Mouse (Mus musculus) spleen, embryonic (tissue): ENCODE measurements around the gene Psg16.

ENCODE experiments used
- CTCF ChIA-PET: fragments of 350-600 bp; sonication (Branson Sonifier 250); formaldehyde crosslinking; loops from one replicate; lab custom pipeline; 2022; lab: Charles Lee

Gene Psg16

DNA sequence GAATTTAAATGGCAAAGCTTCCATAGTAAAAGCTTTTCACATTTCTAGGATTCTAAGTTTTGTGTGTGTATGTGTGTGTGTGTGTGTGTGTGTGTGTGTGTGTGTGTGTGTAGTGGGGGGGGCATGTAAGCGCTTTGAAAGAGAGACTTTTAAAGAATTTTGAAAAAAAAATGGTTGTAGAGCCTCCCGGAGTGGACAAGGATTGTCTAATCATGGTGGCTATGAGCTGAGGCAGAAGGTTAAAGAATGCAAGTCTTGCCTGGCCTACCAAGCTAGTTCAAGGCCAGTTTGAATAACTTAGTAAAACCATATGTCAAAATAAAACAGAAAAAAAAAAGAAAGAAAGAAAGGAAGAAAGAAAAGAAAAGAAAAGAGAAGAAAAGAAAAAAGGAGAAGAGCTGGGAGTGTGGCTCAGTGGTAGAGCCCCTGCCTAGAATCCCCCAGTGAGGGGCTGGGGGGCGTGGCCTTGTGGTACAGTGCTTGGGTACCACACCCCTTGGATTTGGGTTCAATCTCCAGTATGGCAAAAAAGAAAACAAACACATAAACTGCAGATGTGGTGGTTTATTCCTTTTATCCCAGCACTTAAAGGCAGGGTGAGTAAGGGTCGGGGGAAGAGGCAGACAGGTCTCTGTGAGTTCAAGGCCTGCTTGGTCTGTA is 18.4 kb upstream of the Psg16 start:
- CTCF ChIA-PET: interaction anchor here (0.7 to 1.6 kb wide), 3 partner anchors 9 to 17 kb away, joined by 3 to 9 read pairs (median 5); no protein-coding TSS in a partner anchor

DNA sequence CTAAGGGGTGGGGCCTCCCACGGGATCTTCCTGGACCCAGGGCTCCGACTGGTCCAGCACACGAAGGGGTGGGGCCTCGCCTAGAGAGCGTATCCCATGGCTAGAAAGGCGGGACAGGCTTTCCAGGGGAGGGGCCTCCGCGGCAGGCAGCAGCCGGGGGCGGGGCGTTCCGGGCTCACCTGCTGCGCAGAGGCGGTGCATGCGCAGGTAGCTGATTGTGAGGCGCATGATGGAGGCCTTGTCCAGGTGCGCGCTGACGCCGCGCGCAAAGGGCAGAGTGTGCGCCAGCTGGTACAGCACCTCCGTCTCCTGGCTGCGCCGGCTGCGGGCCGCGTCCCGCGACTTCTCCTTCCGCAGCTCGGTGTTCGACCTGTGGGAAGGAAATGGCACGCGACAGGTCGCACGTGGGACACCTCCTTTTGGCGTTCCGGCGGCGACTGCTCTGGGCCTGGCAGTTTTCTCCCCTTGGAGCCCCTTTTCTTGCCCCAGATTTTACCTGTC is 17.7 kb upstream of the Psg16 start:
- CTCF ChIA-PET: interaction anchor here (1.4 kb wide), 1 partner anchor 10 kb away, joined by 3 read pairs; no protein-coding TSS in a partner anchor

DNA sequence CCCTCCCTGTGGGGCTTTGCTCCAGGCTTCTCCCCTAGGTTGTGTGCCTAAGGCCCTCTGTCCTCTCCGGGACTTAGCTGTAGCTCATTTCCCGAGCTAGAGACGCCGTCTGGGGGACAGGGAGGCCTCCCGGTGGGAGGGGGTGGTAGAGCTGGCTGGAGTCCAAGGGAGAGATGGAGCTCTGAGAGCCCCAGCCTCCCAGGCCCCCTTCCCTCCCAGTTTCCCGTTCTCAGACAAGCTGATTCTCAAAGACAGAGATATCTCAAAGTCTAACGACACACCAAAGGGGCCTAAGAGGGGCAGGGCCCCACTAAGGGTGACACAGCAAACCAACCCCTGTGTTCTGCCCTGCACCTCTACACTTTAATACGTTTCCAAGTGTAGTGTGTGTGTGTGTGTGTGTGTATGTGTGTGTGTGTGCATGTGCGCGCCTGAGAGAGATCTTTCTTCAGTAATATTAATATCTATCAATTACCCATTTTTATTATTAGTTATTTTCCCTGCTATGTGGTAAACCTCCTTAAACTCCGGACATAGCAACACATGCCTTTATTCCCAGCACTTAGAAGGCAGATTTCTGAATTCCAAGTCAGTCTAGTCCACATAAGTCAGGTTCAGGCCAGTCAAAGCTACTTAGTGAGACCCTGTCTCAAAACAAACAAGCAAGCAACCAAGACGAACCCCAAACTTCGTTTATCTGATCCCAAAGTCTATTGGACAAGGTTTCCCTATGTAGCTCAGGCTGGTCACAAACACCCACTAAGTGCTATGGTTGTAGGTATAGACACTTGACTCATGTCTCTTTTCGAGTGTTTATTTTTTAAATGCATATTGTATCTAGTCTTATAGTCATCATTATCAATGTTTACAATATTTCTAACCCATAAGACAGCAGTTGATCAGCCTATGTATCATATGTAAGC is 17.0 kb upstream of the Psg16 start:
- CTCF ChIA-PET: interaction anchor here (0.7 kb wide), 1 partner anchor 1108 kb away, joined by 3 read pairs; no protein-coding TSS in a partner anchor

DNA sequence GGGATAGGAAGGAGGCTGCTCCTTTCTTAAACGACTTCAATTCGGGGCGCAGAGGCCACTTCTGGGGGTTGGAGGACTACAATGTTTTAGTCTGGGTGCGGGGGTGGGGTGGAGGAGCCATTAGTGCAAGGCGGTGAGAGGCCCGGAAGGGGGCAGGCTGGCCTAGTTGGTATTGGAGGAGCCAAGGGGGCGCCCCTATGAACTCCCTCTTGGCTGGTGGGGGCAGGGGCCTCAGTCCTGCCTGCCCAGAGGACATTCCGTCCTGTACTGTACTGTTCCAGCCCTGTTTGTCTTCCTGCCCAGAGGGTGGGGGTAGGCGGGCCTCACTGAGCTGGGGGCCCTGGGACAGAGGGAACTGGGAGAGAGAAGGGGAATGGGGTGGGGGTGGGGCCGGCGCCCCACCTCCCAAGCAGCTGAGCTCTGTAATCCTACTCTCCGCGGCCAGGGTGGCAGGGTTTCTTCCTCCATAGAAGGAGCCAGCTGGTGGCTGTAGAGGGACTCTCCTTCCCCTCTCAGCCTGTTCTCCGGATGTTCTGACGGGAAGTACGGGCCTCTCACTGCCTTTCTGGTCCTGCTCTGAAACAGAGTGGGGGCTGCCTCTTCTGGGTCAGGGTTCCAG is 15.7 kb upstream of the Psg16 start:
- CTCF ChIA-PET: no interaction called here

DNA sequence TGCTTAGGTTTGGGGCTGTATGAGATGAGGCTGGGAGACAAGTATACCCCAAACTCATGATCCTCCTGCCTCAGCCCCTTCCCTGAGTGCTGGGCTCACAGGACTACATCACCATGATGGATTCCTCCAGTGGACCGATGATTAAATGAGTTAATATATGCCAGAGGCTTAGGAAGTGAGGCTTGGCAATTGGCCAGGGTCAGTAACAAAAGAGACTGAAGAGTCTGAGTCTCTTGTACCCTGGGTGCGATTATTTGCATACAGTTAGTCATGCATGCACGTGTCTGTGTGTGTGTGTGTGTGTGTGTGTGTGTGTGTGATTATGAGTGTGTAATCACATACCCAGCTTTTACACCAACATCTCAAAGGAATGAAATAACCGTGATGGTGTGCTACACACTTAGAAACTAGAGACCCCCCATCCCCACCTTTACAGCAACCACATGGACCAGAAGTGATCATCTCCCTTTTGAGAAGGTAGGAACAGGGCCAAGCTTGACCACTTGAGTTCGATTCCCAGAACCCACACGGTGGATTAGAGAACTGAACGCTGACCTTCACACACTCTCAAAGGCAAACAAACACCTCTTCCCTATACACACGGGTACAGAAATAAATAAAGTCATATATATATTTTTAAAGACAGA is 14.9 kb upstream of the Psg16 start:
- CTCF ChIA-PET: interaction anchor here (0.6 to 1.3 kb wide), 3 partner anchors 8 to 57 kb away, joined by 3 read pairs; no protein-coding TSS in a partner anchor

DNA sequence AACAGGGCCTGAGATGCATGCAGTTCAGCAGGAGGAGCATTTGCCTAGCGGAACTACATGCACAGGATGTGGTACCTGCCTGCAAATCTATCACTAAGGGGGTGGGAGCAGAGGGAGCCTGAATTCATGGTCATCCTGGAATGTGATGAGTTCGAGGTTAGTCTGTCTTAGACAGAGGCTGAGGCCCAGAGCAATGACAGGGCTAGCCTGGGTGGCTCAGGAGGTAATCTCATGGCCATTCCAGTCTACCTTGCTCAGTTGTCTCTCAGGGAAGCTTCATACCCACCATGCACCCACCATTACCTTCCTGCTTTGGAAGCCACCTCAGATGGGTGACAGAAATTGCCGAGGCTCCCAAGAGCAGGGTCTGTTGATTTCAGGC is 14.4 kb upstream of the Psg16 start:
- CTCF ChIA-PET: interaction anchor here (0.6 to 1.3 kb wide), 3 partner anchors 9 to 57 kb away, joined by 3 read pairs; no protein-coding TSS in a partner anchor

DNA sequence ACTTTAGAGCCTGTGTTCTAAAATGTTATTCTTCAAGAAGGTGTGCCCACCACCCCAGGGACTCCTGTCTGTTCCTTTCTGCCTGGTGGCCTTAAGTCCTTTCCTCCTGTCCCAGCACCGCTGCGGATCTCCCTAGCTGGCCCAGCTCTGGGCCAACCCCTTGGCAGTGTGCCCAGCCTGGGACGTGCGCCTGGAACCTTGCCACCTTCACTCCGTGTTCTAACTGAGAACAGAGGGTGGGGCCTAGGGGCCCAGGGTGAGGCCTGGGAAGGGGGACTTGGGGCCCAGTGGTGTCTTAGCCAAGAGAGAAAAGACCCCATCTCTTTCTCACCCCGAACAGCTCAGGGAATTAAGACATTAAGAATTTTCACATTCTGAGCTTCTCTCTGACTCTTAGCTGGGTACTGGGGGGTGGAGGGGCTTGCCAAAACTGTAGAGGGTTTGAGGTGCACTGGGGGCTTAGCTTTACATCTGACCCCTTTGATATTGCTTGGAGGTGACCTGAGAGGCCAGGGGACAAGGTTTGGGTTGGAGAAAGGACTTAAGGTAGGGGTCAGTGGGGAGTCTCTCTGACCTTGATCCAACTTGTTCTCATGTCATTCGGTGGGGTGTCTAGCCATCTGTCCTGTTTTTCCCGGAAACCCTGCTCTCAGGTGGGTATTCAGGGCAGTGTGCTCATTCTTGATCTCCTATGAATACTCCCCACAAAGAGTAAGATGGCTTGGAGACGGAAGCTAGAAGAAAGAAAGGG is 13.6 kb upstream of the Psg16 start:
- CTCF ChIA-PET: interaction anchor here (0.7 to 1.3 kb wide), 2 partner anchors 9 to 60 kb away, joined by 3 read pairs; no protein-coding TSS in a partner anchor

DNA sequence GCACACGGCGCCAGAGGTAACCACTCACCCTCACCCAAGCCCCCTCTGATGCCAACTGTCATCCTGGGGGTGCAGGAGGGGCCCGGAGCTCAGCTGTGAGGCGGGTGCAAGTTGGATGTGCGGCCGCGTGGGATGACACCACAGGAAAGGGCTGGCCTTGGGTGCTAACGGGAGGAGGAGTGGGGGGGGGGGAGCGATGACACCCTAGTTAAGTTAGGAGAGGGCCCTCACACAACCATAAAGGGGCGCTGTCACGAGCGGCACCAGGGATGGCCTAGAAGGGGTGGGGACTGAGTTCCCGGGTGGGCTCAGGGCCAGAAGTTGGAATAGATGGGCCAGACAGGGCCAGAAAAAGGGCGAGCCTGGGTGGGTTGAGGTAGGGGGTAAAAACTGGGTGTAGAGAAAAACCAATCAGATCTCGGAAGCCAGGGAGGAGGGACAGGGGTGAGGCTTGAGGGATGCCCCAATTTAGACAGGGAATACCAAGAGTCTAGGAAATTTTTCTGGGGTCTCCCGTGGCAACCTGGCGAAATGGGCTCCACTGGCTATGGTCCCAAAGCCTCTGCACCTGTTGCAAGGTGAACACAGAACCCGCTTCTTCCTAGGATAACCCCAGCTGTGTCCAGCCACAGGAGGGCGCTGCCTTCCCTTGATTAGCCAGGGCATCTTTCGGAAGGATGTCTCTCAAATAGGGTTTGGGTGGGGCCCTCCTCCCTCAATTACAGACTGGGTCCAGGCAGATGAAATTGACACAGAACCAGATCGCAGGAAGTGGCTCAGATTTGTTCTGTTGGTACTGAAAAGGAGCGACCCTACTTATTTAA is 12.8 kb upstream of the Psg16 start:
- CTCF ChIA-PET: no interaction called here

DNA sequence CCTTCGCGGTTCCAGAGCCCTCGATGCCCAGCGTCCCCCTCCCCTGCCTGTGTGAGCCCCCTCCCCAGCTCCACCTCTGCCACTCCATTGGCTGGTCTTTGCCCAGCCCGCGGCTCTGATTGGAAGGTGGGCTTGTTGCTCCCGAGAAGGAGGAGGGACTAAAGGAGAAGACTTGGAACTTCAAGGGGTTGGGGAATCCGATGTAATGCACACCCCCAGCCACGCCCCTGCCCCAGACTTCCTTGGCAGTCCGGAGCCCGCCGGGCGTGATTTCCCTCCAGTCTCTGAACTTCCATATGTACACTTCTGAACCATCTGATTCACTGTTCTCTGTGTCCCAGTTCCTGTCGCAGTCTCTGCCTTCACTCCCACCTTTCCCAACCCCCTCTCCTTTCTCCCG is 11.5 kb upstream of the Psg16 start, which contains the start of gene Hif3a:
Gene Hif3a (minus strand): TSS at position 39 of the 400 bp plus-strand sequence.
- CTCF ChIA-PET: interaction anchor here (0.5 to 0.9 kb wide), 3 partner anchors 9 to 54 kb away, joined by 3 to 14 read pairs (median 3); partner anchors contain the start of gene Ppp5c

DNA sequence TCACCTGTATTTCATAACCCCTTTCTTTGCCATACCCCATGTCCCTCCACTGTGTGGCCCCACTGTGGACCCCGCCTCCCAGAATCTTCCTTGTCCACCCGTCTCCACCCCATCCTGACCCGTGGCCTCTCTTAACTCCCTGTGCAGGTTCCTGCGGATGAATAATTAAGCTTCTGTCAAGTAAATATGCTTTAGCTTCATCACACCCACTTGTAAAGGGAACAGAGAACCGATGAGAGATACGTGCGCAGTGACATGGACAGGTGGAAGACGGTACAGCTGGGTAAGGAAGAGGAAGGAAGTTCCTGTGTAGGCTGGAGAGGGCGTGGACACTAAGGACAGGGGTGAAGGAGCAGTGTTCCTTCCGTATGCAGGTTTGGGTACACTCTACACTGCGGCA is 11.0 kb upstream of the Psg16 start:
- CTCF ChIA-PET: interaction anchor here (0.5 to 0.9 kb wide), 4 partner anchors 10 to 54 kb away, joined by 3 to 14 read pairs (median 5); partner anchors contain the start of genes Ppp5c and Psg16

DNA sequence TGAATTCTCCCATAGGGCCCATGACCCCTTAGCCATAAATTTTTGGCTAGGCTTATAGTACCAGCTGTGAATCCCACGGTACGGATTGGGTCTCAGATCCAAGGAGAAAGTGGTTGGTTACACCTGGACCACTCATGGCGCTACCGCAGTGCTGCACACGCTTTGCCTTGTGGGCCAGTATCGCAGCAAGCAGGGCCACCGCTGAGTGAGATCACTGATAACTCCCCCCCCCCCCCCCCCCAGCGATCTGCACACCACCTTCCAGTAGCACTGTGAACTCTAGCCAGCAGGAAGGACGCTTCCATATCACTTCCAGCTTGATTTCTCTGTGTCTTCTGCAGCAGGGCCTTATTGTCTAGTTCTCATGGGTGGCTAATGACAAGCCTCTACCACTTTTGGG is 8.2 kb upstream of the Psg16 start:
- CTCF ChIA-PET: interaction anchor here (1.5 kb wide), 1 partner anchor 58 kb away, joined by 6 read pairs; no protein-coding TSS in a partner anchor

DNA sequence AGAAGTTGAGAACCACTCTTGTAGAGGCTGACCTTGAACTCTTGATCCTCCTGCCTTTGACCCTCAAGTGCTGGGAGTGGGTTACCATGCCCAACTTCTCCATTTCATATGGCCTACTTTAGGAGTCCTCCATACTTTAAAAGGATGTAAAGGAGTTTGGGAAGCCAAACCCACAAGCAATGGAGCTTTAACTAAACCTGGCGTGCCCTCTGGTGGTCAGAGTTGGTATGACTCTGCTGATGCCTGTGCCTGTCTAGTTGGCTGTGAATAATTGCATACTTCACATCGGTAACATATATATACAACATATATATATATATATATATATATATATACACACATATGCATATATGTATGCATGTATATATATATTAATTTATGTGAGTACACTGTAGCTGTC is 7.4 kb upstream of the Psg16 start:
- CTCF ChIA-PET: interaction anchor here (0.8 to 1.5 kb wide), 4 partner anchors 11 to 65 kb away, joined by 3 to 6 read pairs (median 4); no protein-coding TSS in a partner anchor

DNA sequence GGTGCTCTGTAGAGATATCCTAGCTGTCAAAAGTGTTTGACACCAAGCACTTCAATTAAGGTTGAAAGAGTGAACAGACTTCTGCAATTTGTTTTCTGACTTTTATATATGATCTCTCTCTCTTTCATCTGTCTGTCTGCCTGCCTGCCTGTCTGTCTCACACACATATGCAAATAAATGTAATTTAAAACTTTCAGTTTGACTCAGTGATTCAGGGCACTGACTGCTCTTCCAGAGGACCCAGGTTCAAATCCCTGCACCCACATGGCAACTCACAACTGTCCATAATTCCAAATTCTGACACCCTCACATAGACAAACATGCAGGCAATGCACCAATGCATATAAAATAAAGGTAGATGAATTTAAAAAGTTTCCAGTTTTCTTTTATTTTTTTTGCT is 6.8 kb upstream of the Psg16 start:
- CTCF ChIA-PET: interaction anchor here (0.8 to 1.5 kb wide), 4 partner anchors 11 to 66 kb away, joined by 3 to 6 read pairs (median 4); no protein-coding TSS in a partner anchor

DNA sequence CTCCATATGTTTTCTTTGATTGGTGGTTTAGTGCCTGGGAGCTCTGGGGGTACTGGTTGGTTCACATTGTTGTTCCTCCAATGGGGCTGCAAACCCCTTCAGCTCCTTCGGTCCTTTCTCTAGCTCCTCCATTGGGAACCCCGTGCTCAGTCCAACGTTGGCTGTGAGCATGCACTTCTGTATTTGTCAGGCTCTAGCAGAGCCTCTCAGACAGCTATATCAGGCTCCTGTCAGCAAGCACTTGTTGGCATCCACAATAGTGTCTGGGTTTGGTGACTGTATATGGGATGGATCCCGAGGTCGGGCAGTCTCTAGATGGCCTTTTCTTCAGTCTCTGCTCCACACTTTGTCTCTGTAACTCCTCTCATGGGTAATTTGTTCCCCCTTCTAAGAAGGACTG is 6.2 kb upstream of the Psg16 start:
- CTCF ChIA-PET: interaction anchor here (2.2 kb wide), 1 partner anchor 60 kb away, joined by 15 read pairs; no protein-coding TSS in a partner anchor

DNA sequence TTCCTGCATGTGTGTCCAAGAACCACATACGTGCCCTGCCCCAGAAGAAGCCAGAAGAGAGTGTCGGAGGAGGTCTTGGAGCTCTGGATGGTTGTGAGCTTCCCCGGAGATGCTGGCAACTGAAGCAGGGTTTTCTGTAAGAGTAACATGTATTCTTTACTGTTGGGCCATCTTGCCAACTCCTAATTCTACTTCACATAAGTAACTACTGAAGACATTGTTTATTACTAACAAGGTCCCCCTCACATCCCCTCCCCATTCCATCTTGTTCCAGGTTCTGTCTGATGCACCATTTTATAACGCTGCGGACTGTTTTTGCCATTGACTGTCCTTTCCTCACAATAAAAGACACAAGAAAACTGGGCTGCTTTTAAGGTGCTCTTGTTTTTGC is 332 bp upstream of the Psg16 start:
- CTCF ChIA-PET: interaction anchor here (0.6 to 1.4 kb wide), 2 partner anchors 11 to 19 kb away, joined by 5 to 7 read pairs; no protein-coding TSS in a partner anchor

DNA sequence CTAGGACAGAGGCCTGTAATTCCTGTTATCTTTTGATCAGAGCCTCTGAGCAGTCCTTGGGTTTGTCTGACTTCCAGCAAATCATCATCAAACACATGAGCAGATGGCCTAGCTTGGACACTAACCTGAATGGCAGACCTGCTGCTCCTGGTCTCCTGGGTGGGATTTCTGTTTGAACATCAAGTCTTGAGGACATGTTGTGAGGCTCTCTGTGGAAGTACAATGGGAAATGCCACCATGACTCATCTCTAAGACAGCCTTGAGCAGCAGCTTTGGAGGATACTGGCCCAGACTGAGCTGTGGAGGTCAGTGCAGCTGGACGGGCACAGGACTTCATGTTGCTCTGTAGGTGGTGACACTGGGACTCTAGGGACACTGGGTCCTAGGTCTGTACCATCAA is 2.7 kb downstream of the Psg16 start:
- CTCF ChIA-PET: no interaction called here

DNA sequence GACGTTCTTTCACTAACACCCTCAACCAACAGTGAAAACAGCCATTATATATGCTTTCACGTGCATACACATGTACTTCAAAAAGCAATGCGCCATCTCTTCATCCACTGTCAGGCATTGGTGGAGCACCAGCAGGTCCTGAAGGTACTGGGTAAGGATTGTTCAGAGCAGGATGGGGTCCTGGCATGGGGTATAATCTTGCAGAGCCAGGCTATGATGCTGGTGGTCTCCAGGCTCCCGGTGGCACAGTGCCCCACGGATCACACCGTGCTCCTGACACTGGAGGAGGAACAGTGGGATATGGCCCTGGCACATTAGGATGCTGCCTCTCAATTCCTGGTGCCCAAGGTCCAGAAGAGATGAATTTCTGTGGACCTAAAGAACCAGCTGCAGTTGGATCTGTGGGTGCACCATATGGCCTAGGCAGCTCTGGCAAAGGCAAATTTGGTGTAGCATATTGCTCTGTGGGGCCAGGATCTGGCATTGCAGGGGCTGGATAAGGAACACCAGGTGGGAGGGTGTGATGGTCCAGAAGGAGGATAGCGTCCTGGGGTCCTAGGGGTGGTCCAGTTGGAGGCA is 4.3 kb downstream of the Psg16 start:
- CTCF ChIA-PET: no interaction called here

DNA sequence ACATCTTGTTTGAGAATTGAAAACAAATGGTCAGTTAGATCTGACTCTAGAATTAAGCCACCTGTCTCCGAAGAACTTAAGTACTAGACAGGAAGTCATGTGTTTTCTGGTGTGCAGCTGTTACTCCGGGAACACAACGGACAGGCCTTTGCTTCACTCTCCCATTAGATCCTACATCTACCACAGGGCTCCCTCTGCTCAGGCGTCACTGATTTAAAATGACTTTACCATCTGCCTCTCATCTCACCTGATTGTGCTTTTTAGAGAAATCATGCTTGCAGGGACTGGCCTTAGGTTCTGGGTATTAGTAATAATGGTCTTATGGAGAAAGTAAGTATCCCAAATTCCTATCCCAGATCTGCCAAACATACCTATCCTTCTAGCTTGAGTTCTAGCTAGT is 8.9 kb downstream of the Psg16 start:
- CTCF ChIA-PET: no interaction called here
